7 mouse cellular contexts compared by ENCODE assay signal in the genomic region with DNA sequence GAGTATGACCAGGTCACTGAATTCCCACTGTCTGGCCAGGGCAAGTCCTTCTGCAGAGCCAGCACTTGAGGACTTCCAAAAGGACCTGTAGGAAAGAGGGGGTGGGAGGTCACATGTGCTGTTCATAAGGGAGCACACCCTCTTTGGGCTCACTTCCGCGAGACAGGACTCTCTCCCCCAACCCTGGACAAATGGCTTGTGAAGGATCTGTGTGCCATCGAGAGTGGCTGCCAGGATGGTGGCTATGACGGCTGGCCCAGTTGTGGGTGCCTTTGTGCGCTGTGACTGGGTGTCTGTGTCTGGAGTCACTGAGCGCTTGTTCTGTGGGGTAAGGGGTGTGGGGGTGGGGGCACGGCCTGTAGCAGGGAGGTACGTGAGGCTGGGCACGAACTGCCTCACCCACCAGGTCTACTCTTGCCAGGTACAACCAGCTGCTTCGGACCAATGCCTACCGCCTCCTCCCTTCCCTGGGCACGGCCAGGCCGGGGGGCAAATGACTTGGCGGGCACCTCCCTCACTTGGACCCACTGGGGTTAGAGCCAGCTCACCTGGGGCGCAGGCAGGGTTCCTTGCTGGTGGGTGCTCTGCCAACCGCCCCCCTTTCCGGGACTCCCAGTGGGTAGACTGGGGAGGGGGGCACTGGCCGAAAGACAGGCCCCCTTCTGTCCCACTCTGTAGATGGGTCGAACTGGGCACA. TPM values are rescaled to one million over a fixed set of nuclear protein-coding genes. Genes with fewer than 3 reads are reported as not detected.
DNase-seq lines count a peak whose midpoint lies in the region; ATAC-seq and TF ChIP-seq lines count a peak whose summit lies in the region.

No protein-coding gene starts in this region.

- ATAC-seq in embryonic facial prominence, embryonic 13.5 days (ENCODE audit: insufficient number of reproducible peaks, insufficient read depth, low FRiP score, low TSS enrichment, low read depth), result no peak
- no peak for ATAC-seq in intestine, postnatal 0 days
- no peak for ATAC-seq in liver, embryonic 15.5 days (ENCODE audit: insufficient read depth)

- 57% methylated on average over 16 of the region's 19 CpGs for WGBS in embryonic facial prominence, embryonic 13.5 days
- 87% methylated on average over 19 of the region's 19 CpGs for WGBS in intestine, postnatal 0 days
- WGBS in liver, embryonic 15.5 days (ENCODE audit: insufficient replicate concordance), result 61% methylated on average over 19 of the region's 19 CpGs

- no peak overlapping the region for H3K27ac ChIP-seq in embryonic facial prominence, embryonic 13.5 days
- H3K27ac ChIP-seq in intestine, postnatal 0 days (ENCODE audit: low read depth, low read length), result no peak overlapping the region
- H3K27ac ChIP-seq in liver, embryonic 15.5 days (replicated peaks), result no peak overlapping the region

- peak overlapping the region; percentile 44 for H3K4me3 ChIP-seq in embryonic facial prominence, embryonic 13.5 days
- peak overlapping the region; percentile 33 for H3K4me3 ChIP-seq in intestine, postnatal 0 days (ENCODE audit: low read depth, low read length)
- peak overlapping the region; percentile 38; the same call in 1 of the 2 replicates for H3K4me3 ChIP-seq in liver, embryonic 15.5 days (replicated peaks)

- peaks cover 23% of the 10 kb centered on the region for H3K27me3 ChIP-seq in embryonic facial prominence, embryonic 13.5 days
- no peaks in the 10 kb centered on the region for H3K27me3 ChIP-seq in intestine, postnatal 0 days (replicated peaks; ENCODE audit: control insufficient read depth, insufficient read depth, low read length)
- peaks cover 60% of the 10 kb centered on the region for H3K27me3 ChIP-seq in liver, embryonic 15.5 days

- no peaks in the 10 kb centered on the region for H3K9me3 ChIP-seq in embryonic facial prominence, embryonic 13.5 days
- no peaks in the 10 kb centered on the region for H3K9me3 ChIP-seq in intestine, postnatal 0 days (ENCODE audit: control insufficient read depth)
- H3K9me3 ChIP-seq in liver, embryonic 15.5 days (replicated peaks), result no peaks in the 10 kb centered on the region

- H3K4me2 ChIP-seq in embryonic facial prominence, embryonic 13.5 days, result peak overlapping the region; percentile 87
- H3K4me2 ChIP-seq in intestine, postnatal 0 days (replicated peaks; ENCODE audit: low read depth), result peak overlapping the region; percentile 70
- peak overlapping the region; percentile 71 for H3K4me2 ChIP-seq in liver, embryonic 15.5 days

- DNase-seq in lung, postnatal 10 days, result peak; percentile 20
- DNase-seq in lung, postnatal 25 days (ENCODE audit: low spot score), result no peak
- DNase-seq in spleen, postnatal 14 days (ENCODE audit: low spot score in 2 of 2), result no peak
- DNase-seq in c-Kit-positive CD71-positive TER-119-positive erythroid progenitor cells, embryonic 14.5 days (ENCODE audit: low spot score), result no peak

- no peak for TF ChIP-seq CTCF in intestine, postnatal 0 days (IDR thresholded peaks at IDR 0.05; ENCODE audit: low read depth)

- no peaks in the 10 kb centered on the region for H3K36me3 ChIP-seq in embryonic facial prominence, embryonic 13.5 days
- H3K36me3 ChIP-seq in intestine, postnatal 0 days (ENCODE audit: control insufficient read depth, insufficient read depth), result no peaks in the 10 kb centered on the region
- no peaks in the 10 kb centered on the region for H3K36me3 ChIP-seq in liver, embryonic 15.5 days (replicated peaks)

- peaks cover 46% of the 10 kb centered on the region for H3K4me1 ChIP-seq in embryonic facial prominence, embryonic 13.5 days
- H3K4me1 ChIP-seq in intestine, postnatal 0 days (replicated peaks; ENCODE audit: control insufficient read depth, insufficient read depth, low read length), result peaks cover 5% of the 10 kb centered on the region; the same call in 1 of the 2 replicates
- peaks cover 48% of the 10 kb centered on the region for H3K4me1 ChIP-seq in liver, embryonic 15.5 days (replicated peaks)

- H3K9ac ChIP-seq in embryonic facial prominence, embryonic 13.5 days, result peak overlapping the region; percentile 72
- H3K9ac ChIP-seq in intestine, postnatal 0 days (ENCODE audit: low read depth, low read length), result 0 out of 2 replicates have a peak overlapping the region, but pooled peaks have one; percentile 38
- no peak overlapping the region for H3K9ac ChIP-seq in liver, embryonic 15.5 days

RNA-seq across cellular contexts. Expression of gene 1600014C23Rik, which starts 0.5 kb away (rescaled TPM):
- not detected in 2 replicates for polyA plus RNA-seq in embryonic facial prominence, embryonic 13.5 days (2015; fragmentation: Nextera tagmentation; extraction: Ambion mirVana)
- polyA plus RNA-seq in intestine, postnatal 0 days (2015; fragmentation: Nextera tagmentation; extraction: Ambion mirVana), result not detected in 2 replicates
- polyA plus RNA-seq in liver, embryonic 15.5 days (2015; fragmentation: Nextera tagmentation; extraction: Ambion mirVana), result 0.25 TPM in 1 of 2 replicates, not detected in the other

RNA-seq across cellular contexts. Expression of gene Tmem63b, which starts 46.5 kb away (rescaled TPM):
- 38.0 and 42.4 TPM in 2 replicates for polyA plus RNA-seq in embryonic facial prominence, embryonic 13.5 days (2015; fragmentation: Nextera tagmentation; extraction: Ambion mirVana)
- 22.6 and 24.7 TPM in 2 replicates for polyA plus RNA-seq in intestine, postnatal 0 days (2015; fragmentation: Nextera tagmentation; extraction: Ambion mirVana)
- polyA plus RNA-seq in liver, embryonic 15.5 days (2015; fragmentation: Nextera tagmentation; extraction: Ambion mirVana), result 8.6 and 9.6 TPM in 2 replicates

RNA-seq across cellular contexts. Expression of gene Mrpl14, which starts 47.1 kb away (rescaled TPM):
- polyA plus RNA-seq in embryonic facial prominence, embryonic 13.5 days (2015; fragmentation: Nextera tagmentation; extraction: Ambion mirVana), result 146 and 152 TPM in 2 replicates
- polyA plus RNA-seq in intestine, postnatal 0 days (2015; fragmentation: Nextera tagmentation; extraction: Ambion mirVana), result 120 and 127 TPM in 2 replicates
- 111 and 115 TPM in 2 replicates for polyA plus RNA-seq in liver, embryonic 15.5 days (2015; fragmentation: Nextera tagmentation; extraction: Ambion mirVana)
